In genomic region chr1:162224817-162225605, GRCm38 (mm10) we compare ENCODE assay signal across 13 mouse cellular contexts.
DNase-seq lines count a peak whose midpoint lies in the region; ATAC-seq and TF ChIP-seq lines count a peak whose summit lies in the region.
"Had no signal": no experiment of that assay in that cellular context is flagged by ENCODE, and none has a peak within 500 bp of the region (broad histone marks: within the 10 kb centered on the region; RNA-seq: fewer than 3 reads in every experiment).

No protein-coding gene starts in this region.

- H3K9me3 ChIP-seq in lung, embryonic 14.5 days (ENCODE audit: low read depth, low read length), result no peaks in the 10 kb centered on the region
- H3K9me3 ChIP-seq in stomach, embryonic 14.5 days (ENCODE audit: control insufficient read depth, low read depth, low read length), result no peaks in the 10 kb centered on the region
- no peaks in the 10 kb centered on the region for H3K9me3 ChIP-seq in forebrain, embryonic 12.5 days
- H3K9me3 ChIP-seq in midbrain, embryonic 13.5 days, result no peaks in the 10 kb centered on the region
- H3K9me3 ChIP-seq: G1E had no signal

- no peak overlapping the region for H3K9ac ChIP-seq in lung, embryonic 14.5 days
- H3K9ac ChIP-seq in stomach, embryonic 14.5 days (replicated peaks; ENCODE audit: low read depth, low read length), result no peak overlapping the region
- no peak overlapping the region for H3K9ac ChIP-seq in forebrain, embryonic 12.5 days
- no peak overlapping the region for H3K9ac ChIP-seq in midbrain, embryonic 13.5 days (replicated peaks)

- no peak overlapping the region for H3K4me3 ChIP-seq in lung, embryonic 14.5 days (ENCODE audit: low read depth, low read length)
- H3K4me3 ChIP-seq in stomach, embryonic 14.5 days (ENCODE audit: low read depth, low read length), result no peak overlapping the region
- no peak overlapping the region for H3K4me3 ChIP-seq in forebrain, embryonic 12.5 days (replicated peaks)
- H3K4me3 ChIP-seq in midbrain, embryonic 13.5 days (replicated peaks), result no peak overlapping the region

- peaks cover 13% of the 10 kb centered on the region; the same call in 1 of the 2 replicates for H3K36me3 ChIP-seq in lung, embryonic 14.5 days (ENCODE audit: insufficient read depth)
- H3K36me3 ChIP-seq in stomach, embryonic 14.5 days (ENCODE audit: control insufficient read depth, insufficient read depth, low read length), result peaks cover 4% of the 10 kb centered on the region
- no peaks in the 10 kb centered on the region for H3K36me3 ChIP-seq in forebrain, embryonic 12.5 days (replicated peaks)
- H3K36me3 ChIP-seq in midbrain, embryonic 13.5 days, result no peaks in the 10 kb centered on the region
- H3K36me3 ChIP-seq: G1E had no signal

- peak; percentile 56 for DNase-seq in embryo, embryonic 11 days
- no peak for DNase-seq in embryo, embryonic 9.5 days (ENCODE audit: extremely low spot score)
- peak; percentile 77 for DNase-seq in lung, embryonic 14.5 days
- DNase-seq in lung, postnatal 4 days, result no peak
- DNase-seq: cerebellum, adult 9-10 months; kidney, adult 9 months; thymus, adult 2 months had no signal

- peak overlapping the region; percentile 91 for H3K27ac ChIP-seq in lung, embryonic 14.5 days (ENCODE audit: low read depth)
- peak overlapping the region; percentile 68 for H3K27ac ChIP-seq in stomach, embryonic 14.5 days (ENCODE audit: low read length)
- H3K27ac ChIP-seq in forebrain, embryonic 12.5 days, result no peak overlapping the region
- no peak overlapping the region for H3K27ac ChIP-seq in midbrain, embryonic 13.5 days

- no peak for TF ChIP-seq CTCF in lung, embryonic 14.5 days (IDR thresholded peaks at IDR 0.05; ENCODE audit: low read depth)

- peaks cover 21% of the 10 kb centered on the region for H3K4me1 ChIP-seq in lung, embryonic 14.5 days (ENCODE audit: insufficient read depth)
- no peaks in the 10 kb centered on the region for H3K4me1 ChIP-seq in stomach, embryonic 14.5 days (ENCODE audit: control insufficient read depth, insufficient read depth, low read length)
- H3K4me1 ChIP-seq in forebrain, embryonic 12.5 days, result no peaks in the 10 kb centered on the region
- H3K4me1 ChIP-seq in midbrain, embryonic 13.5 days (replicated peaks), result no peaks in the 10 kb centered on the region

- no peak overlapping the region for H3K4me2 ChIP-seq in lung, embryonic 14.5 days
- no peak overlapping the region for H3K4me2 ChIP-seq in stomach, embryonic 14.5 days (replicated peaks; ENCODE audit: low read depth, low read length)
- H3K4me2 ChIP-seq in forebrain, embryonic 12.5 days, result no peak overlapping the region
- H3K4me2 ChIP-seq in midbrain, embryonic 13.5 days (replicated peaks), result no peak overlapping the region
- H3K4me2 ChIP-seq: liver, embryonic 11.5 days had no signal

- ATAC-seq in lung, embryonic 14.5 days (ENCODE audit: insufficient read depth), result peak; percentile 61
- ATAC-seq in granulocyte monocyte progenitor cell, adult 5-6 weeks (replicated peaks; ENCODE audit: poor library complexity, severe bottlenecking), result peak; percentile 40; the same call in 1 of the 2 replicates
- ATAC-seq in stomach, embryonic 14.5 days (ENCODE audit: insufficient number of reproducible peaks, insufficient read depth, low FRiP score, low read depth), result peak; percentile 65; the same call in 1 of the 2 replicates
- ATAC-seq in forebrain, embryonic 12.5 days (ENCODE audit: low FRiP score), result no peak
- no peak for ATAC-seq in midbrain, embryonic 13.5 days

- no peaks in the 10 kb centered on the region for H3K27me3 ChIP-seq in lung, embryonic 14.5 days (ENCODE audit: insufficient read depth, low read length)
- H3K27me3 ChIP-seq in stomach, embryonic 14.5 days (ENCODE audit: control insufficient read depth, insufficient read depth, low read length), result no peaks in the 10 kb centered on the region
- H3K27me3 ChIP-seq in forebrain, embryonic 12.5 days, result no peaks in the 10 kb centered on the region
- no peaks in the 10 kb centered on the region for H3K27me3 ChIP-seq in midbrain, embryonic 13.5 days

- WGBS in lung, embryonic 14.5 days, result 25% methylated on average over 10 of the region's 10 CpGs
- 39% methylated on average over 10 of the region's 10 CpGs for WGBS in stomach, embryonic 14.5 days
- 81% methylated on average over 10 of the region's 10 CpGs for WGBS in forebrain, embryonic 12.5 days
- WGBS in midbrain, embryonic 13.5 days, result 79% methylated on average over 10 of the region's 10 CpGs

Comparison
In these comparisons a context has a peak if more than half of its experiments do, and no peak if none do; other contexts are left out.
1. DNase-seq: peak in embryo, embryonic 11 days (single experiment) and lung, embryonic 14.5 days (single experiment); none in embryo, embryonic 9.5 days (single experiment) and lung, postnatal 4 days (0 of 2).
2. ATAC-seq: peak in lung, embryonic 14.5 days (single experiment), granulocyte monocyte progenitor cell, adult 5-6 weeks (single experiment) and stomach, embryonic 14.5 days (single experiment); none in forebrain, embryonic 12.5 days (single experiment) and midbrain, embryonic 13.5 days (single experiment).
3. H3K27ac ChIP-seq: peak in lung, embryonic 14.5 days (single experiment) and stomach, embryonic 14.5 days (single experiment); none in forebrain, embryonic 12.5 days (single experiment) and midbrain, embryonic 13.5 days (single experiment).